Mouse (Mus musculus) limb, embryonic 15.5 days (tissue): Measurements from ENCODE around the gene Gpatch8. TPM values are rescaled to one million over a fixed set of nuclear protein-coding genes. Genes with fewer than 3 reads are reported as not detected.
"Not testable (repeated sequence)": the region's sequence is repeated elsewhere in the genome, so short reads cannot be mapped to it uniquely, and the experiment has no call there.

Experiments
- ATAC-seq: fragments of 200-750 bp; cut with Nextera tagmentation; 2 replicates; pipeline ENCODE4 v1.8.0; 2017; ENCODE audit warnings: low read depth, moderate TSS enrichment; ENCODE audit not compliant: insufficient number of reproducible peaks, low FRiP score, low TSS enrichment
- H3K27ac ChIP-seq: fragments of 300-500 bp; sonication (generic); 2 replicates; pipeline ENCODE4 v1.5.1; 2015; ENCODE audit warnings: moderate library complexity, mild to moderate bottlenecking, inconsistent platforms
- H3K27me3 ChIP-seq: fragments of 300-500 bp; sonication (generic); 2 replicates; pipeline ENCODE4 v1.6.1; 2015; ENCODE audit warnings: inconsistent platforms
- H3K36me3 ChIP-seq: fragments of 300-500 bp; sonication (generic); 2 replicates; pipeline ENCODE4 v1.6.1; 2015; ENCODE audit warnings: inconsistent platforms
- H3K4me1 ChIP-seq: fragments of 300-500 bp; sonication (generic); 2 replicates; pipeline ENCODE4 v1.6.1; 2015; ENCODE audit warnings: inconsistent platforms
- H3K4me2 ChIP-seq: fragments of 300-500 bp; sonication (generic); 2 replicates; pipeline ENCODE4 v1.6.1; 2015; ENCODE audit warnings: mild to moderate bottlenecking, inconsistent platforms
- H3K4me3 ChIP-seq: fragments of 300-500 bp; sonication (generic); 2 replicates; pipeline ENCODE4 v1.5.1; 2015; ENCODE audit warnings: mild to moderate bottlenecking, inconsistent platforms
- H3K9ac ChIP-seq: fragments of 300-500 bp; sonication (generic); 2 replicates; pipeline ENCODE4 v1.6.1; 2015; ENCODE audit warnings: inconsistent platforms
- H3K9me3 ChIP-seq: fragments of 300-500 bp; sonication (generic); 2 replicates; pipeline ENCODE4 v1.6.1; 2016; ENCODE audit warnings: inconsistent platforms
- WGBS: fragments of 180-500 bp; shearing (Covaris S2); methylation state at CpG from one replicate; pipeline ENCODE4 v1.1.7; 2015; 5-methylcytosine and 5-hydroxymethylcytosine counted together
- polyA plus RNA-seq: library from polyadenylated mRNA; unstranded; fragments of >200 nt; fragmentation: Nextera tagmentation; extraction: Ambion mirVana; gene quantifications from 2 replicates; pipeline ENCODE4 v1.2.1, GENCODE M21; 2015

The Gpatch8 gene
- polyA plus RNA-seq, 1 experiment from 2014 or later, result 56.5 TPM

GRCm38 (mm10) chr11:102540286-102540685, 15.9 kb downstream of the Gpatch8 start:
- H3K4me2 ChIP-seq, H3K27me3 ChIP-seq, H3K9ac ChIP-seq, H3K4me1 ChIP-seq, H3K9me3 ChIP-seq, H3K27ac ChIP-seq, H3K4me3 ChIP-seq, ATAC-seq: not testable (repeated sequence)
- H3K36me3 ChIP-seq, result peaks cover 12% of the 10 kb centered on the region

- no peaks in the 10 kb centered on the region for H3K9me3 ChIP-seq
- H3K27ac ChIP-seq, result no peak overlapping the region
- no peaks in the 10 kb centered on the region for H3K27me3 ChIP-seq
- H3K4me1 ChIP-seq, result no peaks in the 10 kb centered on the region
- no peak overlapping the region for H3K9ac ChIP-seq
- no peak overlapping the region for H3K4me3 ChIP-seq
- no peak overlapping the region for H3K4me2 ChIP-seq
- peaks cover 12% of the 10 kb centered on the region for H3K36me3 ChIP-seq
- ATAC-seq, result no peak
- 74% methylated on average over 1 of the region's 1 CpGs for WGBS
Measured at GRCm38 (mm10) chr11:102539690-102540089, 16.5 kb downstream of the Gpatch8 start.

GRCm38 (mm10) chr11:102536210-102536609, 20.0 kb downstream of the Gpatch8 start:
- Histone ChIP-seq H3K4me1 (no peaks in the 10 kb centered on the region), H3K9ac (no peak overlapping the region), H3K9me3 (no peaks in the 10 kb centered on the region), H3K4me3 (no peak overlapping the region), H3K36me3 (peaks cover 12% of the 10 kb centered on the region), H3K27me3 (no peaks in the 10 kb centered on the region), H3K27ac (no peak overlapping the region), H3K4me2 (no peak overlapping the region)
- ATAC-seq, result no peak
- WGBS, result 75% methylated on average over 3 of the region's 3 CpGs

GRCm38 (mm10) chr11:102534078-102534477, 22.1 kb downstream of the Gpatch8 start:
- Histone ChIP-seq H3K9ac (no peak overlapping the region), H3K4me2 (no peak overlapping the region), H3K27me3 (no peaks in the 10 kb centered on the region), H3K9me3 (no peaks in the 10 kb centered on the region), H3K36me3 (peaks cover 12% of the 10 kb centered on the region), H3K4me3 (no peak overlapping the region), H3K27ac (no peak overlapping the region), H3K4me1 (no peaks in the 10 kb centered on the region)
- no peak for ATAC-seq
- 81% methylated on average over 2 of the region's 2 CpGs for WGBS

- 45% methylated on average over 5 of the region's 5 CpGs for WGBS
- Histone ChIP-seq H3K4me3 (no peak overlapping the region), H3K4me2 (no peak overlapping the region), H3K27me3 (no peaks in the 10 kb centered on the region), H3K4me1 (no peaks in the 10 kb centered on the region), H3K36me3 (peaks cover 3% of the 10 kb centered on the region; the same call in 1 of the 2 replicates), H3K27ac (no peak overlapping the region), H3K9me3 (no peaks in the 10 kb centered on the region), H3K9ac (no peak overlapping the region)
- ATAC-seq, result no peak
Measured at GRCm38 (mm10) chr11:102531425-102531824, 24.8 kb downstream of the Gpatch8 start.

GRCm38 (mm10) chr11:102514793-102515424, 41.3 kb downstream of the Gpatch8 start:
- H3K27me3 ChIP-seq, result no peaks in the 10 kb centered on the region
- no peak for ATAC-seq
- peaks cover 18% of the 10 kb centered on the region; the same call in 1 of the 2 replicates for H3K36me3 ChIP-seq
- H3K9me3 ChIP-seq, result no peaks in the 10 kb centered on the region
- no peak overlapping the region for H3K9ac ChIP-seq
- no peak overlapping the region for H3K27ac ChIP-seq
- no peak overlapping the region for H3K4me3 ChIP-seq
- no peaks in the 10 kb centered on the region for H3K4me1 ChIP-seq
- WGBS, result 95% methylated on average over 1 of the region's 1 CpGs
- no peak overlapping the region for H3K4me2 ChIP-seq

GRCm38 (mm10) chr11:102510226-102510625, 46.0 kb downstream of the Gpatch8 start:
- Histone ChIP-seq H3K27ac (no peak overlapping the region), H3K9ac (no peak overlapping the region), H3K4me3 (no peak overlapping the region), H3K4me2 (no peak overlapping the region), H3K27me3 (no peaks in the 10 kb centered on the region), H3K36me3 (peaks cover 17% of the 10 kb centered on the region), H3K4me1 (no peaks in the 10 kb centered on the region), H3K9me3 (no peaks in the 10 kb centered on the region)
- no peak for ATAC-seq
- 72% methylated on average over 6 of the region's 6 CpGs for WGBS

GRCm38 (mm10) chr11:102496732-102497131, 59.5 kb downstream of the Gpatch8 start:
- Histone ChIP-seq H3K4me2 (no peak overlapping the region), H3K27ac (no peak overlapping the region), H3K36me3 (peaks cover 59% of the 10 kb centered on the region), H3K27me3 (no peaks in the 10 kb centered on the region), H3K9ac (no peak overlapping the region), H3K9me3 (no peaks in the 10 kb centered on the region), H3K4me1 (no peaks in the 10 kb centered on the region), H3K4me3 (no peak overlapping the region)
- no peak for ATAC-seq
- 71% methylated on average over 2 of the region's 2 CpGs for WGBS

- Histone ChIP-seq H3K9ac (no peak overlapping the region), H3K27ac (no peak overlapping the region), H3K27me3 (no peaks in the 10 kb centered on the region), H3K4me2 (no peak overlapping the region), H3K4me1 (no peaks in the 10 kb centered on the region), H3K9me3 (no peaks in the 10 kb centered on the region), H3K36me3 (peaks cover 56% of the 10 kb centered on the region), H3K4me3 (no peak overlapping the region)
- WGBS, result 89% methylated on average over 2 of the region's 2 CpGs
- ATAC-seq, result no peak
Measured at GRCm38 (mm10) chr11:102496206-102496605, 60.0 kb downstream of the Gpatch8 start.

GRCm38 (mm10) chr11:102495742-102496141, 60.5 kb downstream of the Gpatch8 start:
- 93% methylated on average over 5 of the region's 5 CpGs for WGBS
- Histone ChIP-seq H3K27me3 (no peaks in the 10 kb centered on the region), H3K9me3 (no peaks in the 10 kb centered on the region), H3K4me2 (no peak overlapping the region), H3K27ac (no peak overlapping the region), H3K9ac (no peak overlapping the region), H3K4me1 (no peaks in the 10 kb centered on the region), H3K4me3 (no peak overlapping the region), H3K36me3 (peaks cover 52% of the 10 kb centered on the region)
- no peak for ATAC-seq

- Histone ChIP-seq H3K4me1 (no peaks in the 10 kb centered on the region), H3K36me3 (peaks cover 48% of the 10 kb centered on the region), H3K9ac (no peak overlapping the region), H3K4me2 (no peak overlapping the region), H3K27me3 (no peaks in the 10 kb centered on the region), H3K9me3 (no peaks in the 10 kb centered on the region), H3K4me3 (no peak overlapping the region), H3K27ac (no peak overlapping the region)
- no peak for ATAC-seq
- WGBS, result 93% methylated on average over 6 of the region's 6 CpGs
Measured at GRCm38 (mm10) chr11:102495114-102495513, 61.1 kb downstream of the Gpatch8 start.

GRCm38 (mm10) chr11:102494063-102494650, 62.0 kb downstream of the Gpatch8 start:
- H3K9me3 ChIP-seq, result no peaks in the 10 kb centered on the region
- H3K36me3 ChIP-seq, result peaks cover 40% of the 10 kb centered on the region
- no peak overlapping the region for H3K4me3 ChIP-seq
- ATAC-seq, result no peak
- no peaks in the 10 kb centered on the region for H3K4me1 ChIP-seq
- no peak overlapping the region for H3K4me2 ChIP-seq
- no peaks in the 10 kb centered on the region for H3K27me3 ChIP-seq
- WGBS, result 82% methylated on average over 7 of the region's 7 CpGs
- no peak overlapping the region for H3K27ac ChIP-seq
- H3K9ac ChIP-seq, result no peak overlapping the region
